Mouse (Mus musculus): Measurements from ENCODE around the gene Frmd4a. TPM values are rescaled to one million over a fixed set of nuclear protein-coding genes. Genes with fewer than 3 reads are reported as not detected.
"Not testable (repeated sequence)": the region's sequence is repeated elsewhere in the genome, so short reads cannot be mapped to it uniquely, and the experiment has no call there.

Frmd4a gene
- total RNA-seq, 4 experiments from 2014 or later = 2.1 to 3.0 (median 2.6) TPM

DNA sequence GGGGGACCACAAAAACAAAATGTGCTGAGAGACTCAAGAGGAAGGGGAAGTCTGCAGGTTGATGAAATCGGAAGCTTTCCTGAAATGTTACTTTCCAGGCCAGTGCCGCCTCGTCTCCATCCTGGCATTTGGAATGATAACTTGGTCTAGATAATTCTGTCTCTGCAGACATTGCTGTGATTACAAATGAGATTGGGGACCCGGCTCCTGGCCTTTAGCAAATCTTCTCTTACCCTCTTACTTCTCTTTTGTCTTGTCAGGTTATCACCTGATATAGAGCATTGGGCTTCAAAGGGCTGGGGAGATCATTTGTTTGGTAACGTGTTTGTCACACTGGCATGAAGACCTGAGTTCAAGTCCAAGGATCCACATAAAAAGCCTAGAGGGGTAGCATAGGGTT lies 317.4 kb downstream of the Frmd4a start:
- DNase-seq (ENCODE audit: low spot score in 2 of 2) = no peak

DNA sequence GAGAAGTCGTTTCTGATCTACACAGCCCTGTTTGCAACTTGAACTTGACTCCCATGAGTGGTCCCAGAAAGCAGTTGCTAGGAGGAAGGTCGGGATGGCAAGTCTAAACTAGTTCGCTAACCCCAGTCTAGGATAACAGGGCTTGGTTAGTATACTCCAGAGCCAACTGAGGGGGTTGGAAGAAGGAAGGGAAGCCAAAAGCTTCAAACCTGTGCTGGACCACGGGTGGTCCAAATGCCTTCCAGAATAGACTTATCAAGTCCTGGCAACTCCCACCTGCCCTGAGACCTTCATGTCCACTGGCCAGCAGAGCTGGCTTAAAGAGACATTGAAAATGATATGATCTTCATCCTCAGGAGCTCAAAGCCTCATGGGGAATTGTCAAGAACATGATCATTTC lies 318.4 kb downstream of the Frmd4a start:
- DNase-seq (ENCODE audit: low spot score in 2 of 2) = no peak

DNA sequence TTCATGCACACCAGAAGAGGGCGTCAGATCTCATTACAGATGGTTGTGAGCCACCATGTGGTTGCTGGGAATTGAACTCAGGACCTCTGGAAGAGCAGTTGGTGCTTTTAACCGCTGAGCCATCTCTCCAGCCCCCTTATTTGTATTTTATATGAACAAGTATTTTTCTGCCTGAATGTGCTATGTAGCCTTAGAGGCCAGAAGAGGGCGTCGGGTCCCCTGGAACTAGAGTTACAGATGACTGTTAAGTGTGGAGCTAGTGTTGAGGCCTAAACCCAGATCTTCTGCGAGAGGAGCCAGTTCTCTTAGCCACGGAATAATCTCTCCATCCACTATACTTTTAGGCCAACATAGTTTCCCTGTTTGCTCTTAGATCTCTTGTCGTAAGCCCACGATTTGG lies 320.8 kb downstream of the Frmd4a start:
- not testable (repeated sequence) for DNase-seq (ENCODE audit: low spot score in 2 of 2)

DNA sequence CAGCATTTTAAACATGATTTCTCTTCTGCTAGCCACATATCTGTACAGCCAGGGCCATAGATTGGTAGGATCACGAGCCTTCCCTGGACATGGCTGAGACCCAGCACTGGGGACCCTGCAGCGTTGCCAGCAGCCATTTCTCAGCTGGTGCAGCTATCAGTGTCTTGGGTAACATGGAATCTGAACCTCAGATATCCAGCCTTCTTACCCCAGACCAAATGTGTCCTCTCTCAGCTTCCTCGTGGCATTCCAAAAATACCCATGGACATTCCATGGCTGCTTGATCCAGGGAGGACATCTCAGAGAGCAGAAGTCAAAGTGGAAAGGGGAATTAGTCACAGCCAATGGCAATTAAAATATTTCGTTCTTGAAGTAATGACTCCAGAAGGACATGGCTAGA lies 321.6 kb downstream of the Frmd4a start:
- DNase-seq (ENCODE audit: low spot score in 2 of 2) = no peak

DNA sequence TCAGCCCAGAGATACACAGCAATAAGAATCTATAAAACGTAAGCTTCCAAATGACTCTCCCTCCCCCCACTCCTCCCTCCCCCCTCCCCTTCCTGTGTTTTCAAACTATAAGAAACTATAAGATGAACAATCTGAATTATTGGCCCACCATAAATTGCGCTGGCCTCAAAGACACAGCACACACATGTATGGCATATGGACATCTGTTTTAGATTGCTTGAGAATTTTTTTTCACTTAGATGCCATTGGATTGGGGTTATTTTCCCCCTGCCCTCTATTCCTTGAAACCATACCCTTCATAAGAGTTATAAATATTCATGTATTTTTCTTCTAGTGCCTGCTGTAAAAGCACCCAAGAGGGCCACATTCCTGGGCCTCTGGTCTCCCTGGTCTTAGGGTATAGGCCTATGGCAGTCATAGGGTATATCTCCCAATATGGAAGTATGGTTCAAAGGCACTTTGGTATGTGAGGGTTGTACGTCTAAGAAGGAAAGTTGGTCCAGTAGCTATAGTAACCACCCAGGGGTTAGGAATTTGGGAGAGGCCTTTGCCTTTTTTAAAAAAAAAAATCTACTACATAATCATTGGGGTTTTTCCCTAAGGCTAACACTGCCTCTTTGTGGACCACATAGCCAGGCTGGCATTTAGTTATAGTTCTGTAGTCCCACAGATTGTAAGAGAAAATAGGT lies 322.2 kb downstream of the Frmd4a start:
- no peak for DNase-seq (ENCODE audit: low spot score in 2 of 2)

DNA sequence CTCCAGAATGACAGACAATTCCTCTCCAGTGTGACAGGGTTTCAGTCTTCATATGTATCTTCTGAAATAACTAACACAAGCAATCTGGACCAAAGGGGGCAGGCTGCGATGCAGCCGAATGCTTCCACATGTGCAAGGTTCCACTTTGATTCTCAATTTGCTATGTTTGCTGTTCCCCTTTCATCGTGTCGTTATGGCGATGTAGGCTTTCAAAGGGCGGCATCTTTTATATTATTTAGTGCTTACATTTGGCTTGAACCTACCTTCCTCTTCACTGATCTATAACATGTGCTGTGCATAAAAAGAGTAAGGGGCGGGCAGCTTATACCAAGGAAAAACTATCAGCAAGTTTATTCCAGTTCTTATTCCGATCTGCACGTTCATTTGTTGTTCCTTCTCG lies 322.9 kb downstream of the Frmd4a start:
- DNase-seq (ENCODE audit: low spot score in 2 of 2) = no peak

DNA sequence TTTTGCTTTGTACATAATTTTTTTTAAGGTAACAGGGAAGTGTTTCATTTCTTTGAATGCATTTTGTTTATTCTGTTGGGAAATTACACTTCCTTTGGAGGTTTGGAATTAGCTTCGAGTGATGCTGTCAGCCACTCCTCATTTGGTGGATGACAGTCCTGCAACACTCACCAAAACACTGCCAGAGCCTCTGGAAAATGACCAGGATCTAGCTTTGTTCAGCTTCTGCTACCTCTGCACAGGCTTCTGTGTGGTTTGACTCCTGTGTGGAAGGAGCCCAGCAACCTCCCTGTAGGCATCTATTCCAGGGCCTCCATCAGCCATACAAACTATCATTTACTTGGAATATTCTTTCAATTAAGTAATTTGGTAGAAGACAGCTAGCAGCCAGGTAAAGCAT lies 323.6 kb downstream of the Frmd4a start:
- DNase-seq (ENCODE audit: low spot score in 2 of 2) = no peak

DNA sequence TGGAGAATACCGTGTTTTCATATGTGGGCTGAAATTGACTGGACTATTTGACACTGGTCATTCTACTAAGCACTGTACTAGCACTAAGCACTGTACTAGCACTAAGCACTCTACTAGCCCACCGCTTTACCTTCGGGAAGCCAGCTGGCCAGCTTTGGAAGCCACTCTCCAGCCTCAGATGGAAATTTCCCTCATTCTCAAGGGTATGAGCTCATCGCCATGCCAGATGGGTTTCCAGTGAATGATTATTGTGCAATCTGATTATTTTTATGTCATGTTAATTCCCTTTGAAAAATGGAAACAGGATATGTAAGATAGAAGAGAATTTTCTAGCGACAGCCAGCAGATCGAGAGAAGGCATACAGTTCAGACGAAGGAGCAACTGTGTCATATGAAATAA lies 324.5 kb downstream of the Frmd4a start:
- no peak for DNase-seq (ENCODE audit: low spot score in 2 of 2)

DNA sequence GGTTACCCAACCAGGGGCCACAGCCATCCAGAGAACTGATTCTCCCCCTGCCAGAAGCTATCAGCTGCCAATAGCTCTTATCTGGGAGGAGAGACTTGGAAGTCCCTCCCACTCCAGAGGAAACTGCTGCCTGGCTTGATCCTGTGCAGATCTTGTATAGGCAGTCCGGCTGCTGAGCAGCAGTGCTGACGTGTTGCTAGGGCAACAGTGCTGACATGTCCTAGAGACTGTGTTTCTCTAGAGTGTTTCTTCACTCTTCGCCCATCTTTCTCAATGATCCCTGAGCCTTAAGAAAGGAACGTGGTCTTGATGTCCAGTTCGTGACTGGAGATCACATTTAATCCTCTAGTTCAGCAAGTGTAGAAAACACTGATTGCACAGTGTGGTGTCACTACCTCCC lies 326.9 kb downstream of the Frmd4a start:
- DNase-seq (ENCODE audit: low spot score in 2 of 2) = no peak

DNA sequence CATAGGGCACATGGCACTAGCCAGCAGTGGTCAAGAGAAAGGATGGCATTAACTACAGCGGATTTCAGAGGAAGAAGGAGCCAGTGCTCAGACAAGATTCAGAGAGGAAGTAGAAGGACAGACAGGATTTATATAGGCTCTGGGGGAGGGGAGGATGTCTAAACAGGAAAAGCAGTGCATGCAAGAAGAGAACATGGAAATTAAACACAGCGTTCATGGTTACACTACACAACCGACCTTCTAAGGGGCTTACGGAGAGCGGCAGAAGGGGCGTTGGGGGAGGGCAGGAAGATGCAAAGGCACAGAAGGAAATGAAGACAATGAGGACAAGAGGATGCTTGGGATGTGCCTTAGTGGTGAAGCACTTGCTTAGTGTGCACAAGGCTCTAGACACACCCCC lies 328.7 kb downstream of the Frmd4a start:
- no peak for DNase-seq (ENCODE audit: low spot score in 2 of 2)

DNA sequence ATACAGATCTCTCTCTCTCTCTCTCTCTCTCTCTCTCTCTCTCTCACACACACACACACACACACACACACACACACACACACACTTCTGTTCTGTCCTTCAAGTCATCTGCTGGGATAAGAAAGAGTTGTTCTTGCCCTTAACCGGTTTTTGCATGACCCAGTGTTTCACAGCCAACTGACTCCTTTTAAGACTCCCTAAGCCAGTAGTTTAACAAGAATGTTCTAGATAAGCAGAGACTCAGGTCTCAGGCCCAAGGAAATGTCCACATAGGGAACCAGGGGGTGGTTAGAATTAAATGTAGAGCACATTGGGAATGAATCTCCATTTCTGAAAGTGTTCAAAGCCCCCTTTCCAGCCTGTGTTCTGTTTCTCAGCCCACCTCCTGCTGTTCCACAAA lies 329.4 kb downstream of the Frmd4a start:
- no peak for DNase-seq (ENCODE audit: low spot score in 2 of 2)

DNA sequence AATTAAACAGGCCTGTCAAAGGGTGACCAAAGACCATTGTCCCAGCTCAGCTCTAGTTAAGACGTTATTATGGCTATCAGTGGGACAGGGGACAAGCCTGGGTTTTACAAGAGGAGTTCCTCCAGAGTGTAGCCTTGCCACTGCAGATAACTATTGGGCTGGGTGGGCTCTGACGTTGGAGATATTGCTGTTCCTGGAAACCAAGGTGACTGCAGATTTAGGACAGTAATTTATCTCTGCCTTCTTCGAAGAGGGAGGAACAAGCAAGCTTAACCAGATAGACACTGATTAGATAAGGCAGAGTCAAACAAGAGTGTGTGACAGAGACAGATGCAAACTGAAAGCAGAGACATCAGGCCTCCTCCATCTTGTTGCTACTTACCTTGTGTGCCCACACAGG lies 330.3 kb downstream of the Frmd4a start:
- no peak for DNase-seq (ENCODE audit: low spot score in 2 of 2)

DNA sequence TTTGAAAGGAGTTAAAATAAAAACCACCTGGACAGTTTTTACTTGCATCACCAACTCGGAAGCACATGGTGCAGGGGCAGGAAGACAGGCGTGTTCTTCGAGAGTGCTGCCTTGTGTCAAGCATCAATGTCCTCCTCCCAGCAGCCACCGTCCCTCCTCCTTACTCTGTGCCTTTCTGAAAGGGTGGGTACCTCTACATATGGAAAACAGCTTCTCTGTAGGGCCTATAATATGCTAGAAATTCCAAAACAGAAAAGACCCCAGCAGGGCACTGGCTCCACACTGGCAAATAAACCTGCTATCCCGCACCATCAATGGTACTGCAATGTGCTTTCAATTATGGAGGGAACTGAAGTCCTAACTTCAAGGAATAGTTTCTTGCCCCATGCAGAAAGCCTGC lies 331.0 kb downstream of the Frmd4a start:
- DNase-seq (ENCODE audit: low spot score in 2 of 2) = no peak

DNA sequence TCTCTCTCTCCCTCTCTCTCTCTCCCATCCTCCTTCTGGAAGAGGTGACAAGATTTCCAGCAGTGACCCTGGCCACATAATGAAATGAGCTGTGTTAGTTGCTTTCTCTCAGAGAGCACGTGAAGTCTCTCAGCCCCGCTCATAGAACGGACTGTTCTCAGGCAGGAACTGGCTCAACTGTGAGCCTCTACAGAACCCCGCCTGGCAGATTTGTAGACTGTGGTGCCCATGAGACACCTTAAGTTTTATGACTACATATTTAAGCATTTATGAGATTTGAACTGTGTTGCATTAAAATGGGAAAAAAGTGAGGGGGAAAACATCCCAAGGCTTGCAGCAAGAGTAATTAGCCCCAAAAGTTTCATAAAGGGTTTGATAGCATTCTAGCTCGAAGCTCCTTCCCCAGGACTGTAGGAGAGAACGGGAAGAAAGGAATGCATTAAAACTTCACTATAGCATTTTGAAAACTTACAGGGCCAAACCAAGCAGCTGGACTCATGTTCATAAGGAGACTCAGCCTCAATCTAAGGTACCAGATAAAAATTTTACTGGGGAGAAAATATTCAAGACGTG lies 339.4 kb downstream of the Frmd4a start:
- no peak for DNase-seq (ENCODE audit: low spot score in 2 of 2)

DNA sequence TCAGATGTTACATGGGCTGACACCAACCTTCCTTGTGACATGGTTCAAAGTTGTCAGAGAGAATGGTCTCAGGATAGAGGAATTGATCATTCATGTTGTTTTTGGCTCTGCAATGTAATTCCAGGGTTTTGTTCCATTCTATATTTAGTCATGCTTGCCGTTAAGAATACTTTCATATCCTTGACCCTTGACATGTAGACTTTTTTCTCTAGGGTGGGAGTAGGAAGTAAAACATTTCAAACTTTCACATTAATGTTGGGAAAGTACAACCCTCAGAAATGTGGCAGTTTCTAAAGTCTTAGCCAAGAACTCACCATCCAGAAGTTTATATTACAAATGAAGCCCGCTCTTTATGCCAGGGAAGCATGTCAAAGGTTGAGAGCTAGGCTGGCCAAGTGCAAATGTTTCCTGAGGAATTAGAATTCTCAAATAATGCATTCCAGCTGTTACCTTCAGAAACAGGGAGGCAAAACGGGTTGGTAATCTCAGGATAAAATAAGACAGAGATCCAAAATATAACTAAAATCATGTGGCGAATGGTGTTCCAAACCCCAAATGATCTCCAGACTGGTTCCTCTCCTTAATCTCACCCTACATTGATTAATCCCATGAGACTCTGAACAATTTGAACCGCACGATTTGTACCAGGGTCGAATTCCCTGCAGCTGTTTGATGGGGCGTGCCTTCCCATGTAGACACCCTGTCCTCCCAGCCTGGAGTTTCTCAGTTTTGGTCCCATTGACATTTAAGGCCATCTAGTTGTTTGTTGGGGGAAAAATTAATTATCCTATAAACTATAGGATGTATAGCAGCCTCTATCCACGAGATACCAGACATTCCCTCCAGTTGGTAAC lies 344.7 kb downstream of the Frmd4a start:
- DNase-seq (ENCODE audit: low spot score in 2 of 2) = no peak

DNA sequence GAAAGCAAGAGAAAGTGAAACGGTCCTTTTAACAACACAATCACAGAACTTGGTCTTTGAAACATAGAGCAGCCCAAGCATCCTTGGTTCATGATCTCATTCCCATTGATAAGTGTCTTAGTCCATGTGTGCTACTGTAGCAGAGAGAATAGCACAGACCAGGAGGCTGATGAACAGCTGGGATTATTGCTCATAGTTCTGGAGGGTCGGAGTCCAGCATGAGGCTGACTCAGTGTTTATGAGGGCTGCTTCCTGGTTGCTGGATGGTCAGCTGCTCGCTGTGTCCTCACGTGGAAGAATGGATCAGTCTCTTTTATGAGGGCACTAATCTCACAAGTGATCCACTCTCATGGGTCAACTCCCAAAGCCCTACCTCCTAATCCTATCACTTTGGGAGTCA lies 347.4 kb downstream of the Frmd4a start:
- no peak for DNase-seq (ENCODE audit: low spot score in 2 of 2)

DNA sequence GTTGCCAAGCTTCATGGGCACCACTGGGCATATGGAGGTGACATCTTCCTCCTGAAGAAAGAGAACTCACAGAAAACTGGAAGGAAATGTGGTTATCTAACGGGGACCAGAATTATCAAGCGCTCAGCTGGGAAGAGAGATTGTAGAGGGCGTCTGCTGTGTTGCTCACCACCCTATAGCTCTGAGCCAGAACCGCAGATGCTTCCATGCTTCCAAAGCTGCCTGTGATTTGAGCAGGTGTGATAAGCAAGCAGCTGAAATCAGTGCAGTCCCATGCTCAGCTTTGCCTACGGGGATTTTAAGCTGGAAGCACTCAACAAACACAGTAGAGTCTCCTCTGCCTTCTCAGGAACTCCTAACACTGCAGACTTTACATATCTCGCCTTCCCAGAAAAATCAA lies 351.0 kb downstream of the Frmd4a start:
- DNase-seq (ENCODE audit: low spot score in 2 of 2) = no peak

DNA sequence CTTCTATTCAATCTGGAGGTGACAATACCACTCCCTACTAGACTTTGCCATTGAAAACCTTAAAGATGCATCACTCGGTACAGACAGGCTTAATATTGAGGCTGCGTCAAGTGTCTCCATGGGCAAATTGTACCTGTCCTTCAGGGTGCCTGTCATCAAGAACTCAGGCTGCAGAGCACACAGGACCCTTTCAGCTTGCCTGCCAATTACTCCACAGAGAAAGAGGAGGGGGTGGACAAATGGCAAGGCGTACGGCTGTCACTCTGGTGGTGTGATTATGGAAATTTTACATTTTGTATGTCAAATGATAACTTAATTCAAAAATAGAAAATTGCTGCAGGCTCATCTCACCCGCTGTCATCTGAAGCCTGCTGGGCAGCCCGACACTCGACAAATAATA lies 353.0 kb downstream of the Frmd4a start:
- DNase-seq (ENCODE audit: low spot score in 2 of 2) = no peak

DNA sequence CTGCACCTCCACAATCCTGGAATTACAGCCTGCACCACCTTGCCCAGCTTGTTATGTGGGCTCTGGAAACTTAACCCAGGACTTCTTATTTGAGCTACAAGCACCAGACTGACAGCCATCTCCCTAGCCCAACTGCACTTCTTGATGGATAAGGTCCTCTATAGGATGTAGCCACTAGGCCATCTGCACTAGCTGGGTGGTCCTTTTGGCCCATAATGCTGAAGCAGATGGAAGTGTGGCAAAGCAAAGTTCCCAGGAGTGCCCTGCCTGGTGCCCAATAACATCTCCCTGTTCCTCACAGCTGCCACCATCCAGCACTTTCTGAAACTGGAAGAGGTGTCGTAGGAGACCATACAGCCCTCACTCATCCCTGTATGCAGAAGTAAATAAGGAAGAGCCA lies 353.8 kb downstream of the Frmd4a start:
- DNase-seq (ENCODE audit: low spot score in 2 of 2) = no peak

DNA sequence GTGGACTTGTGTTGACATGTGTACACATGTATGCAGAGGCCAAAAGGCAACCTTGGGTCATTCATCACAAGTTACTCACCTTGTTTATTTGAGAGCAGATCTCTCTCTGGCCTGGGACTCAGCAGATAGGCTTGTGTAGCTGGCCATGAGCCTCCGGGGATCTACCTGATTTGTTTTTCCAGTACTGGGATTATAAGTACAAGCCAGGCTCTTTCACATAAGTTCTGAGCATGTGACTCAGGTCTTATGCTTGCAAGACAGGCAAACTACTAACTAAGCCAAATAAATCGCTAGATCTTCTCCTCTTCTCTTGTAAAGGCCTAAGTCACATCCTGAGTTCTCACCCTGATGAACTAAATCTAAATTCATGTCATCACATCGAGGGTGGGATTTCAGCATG lies 361.3 kb downstream of the Frmd4a start:
- no peak for DNase-seq (ENCODE audit: low spot score in 2 of 2)

DNA sequence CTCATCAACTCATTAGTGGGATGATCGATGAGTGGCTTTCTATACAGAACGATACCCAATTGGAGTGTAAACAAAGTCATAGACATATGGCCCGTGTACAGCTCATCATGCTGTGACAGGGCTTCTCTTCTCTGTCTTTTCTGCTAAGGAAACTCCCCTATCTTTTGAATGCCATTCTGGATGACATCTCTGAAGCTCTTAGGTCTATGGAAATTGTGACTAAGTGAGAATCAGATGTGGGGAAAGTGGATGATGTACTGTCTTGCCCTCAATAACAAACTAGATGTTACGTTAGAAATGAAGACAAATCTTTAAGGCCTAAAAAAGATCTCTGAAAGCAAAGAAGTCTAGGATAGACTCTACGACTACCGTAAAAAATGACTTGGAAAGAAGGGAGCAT lies 362.9 kb downstream of the Frmd4a start:
- no peak for DNase-seq (ENCODE audit: low spot score in 2 of 2)

DNA sequence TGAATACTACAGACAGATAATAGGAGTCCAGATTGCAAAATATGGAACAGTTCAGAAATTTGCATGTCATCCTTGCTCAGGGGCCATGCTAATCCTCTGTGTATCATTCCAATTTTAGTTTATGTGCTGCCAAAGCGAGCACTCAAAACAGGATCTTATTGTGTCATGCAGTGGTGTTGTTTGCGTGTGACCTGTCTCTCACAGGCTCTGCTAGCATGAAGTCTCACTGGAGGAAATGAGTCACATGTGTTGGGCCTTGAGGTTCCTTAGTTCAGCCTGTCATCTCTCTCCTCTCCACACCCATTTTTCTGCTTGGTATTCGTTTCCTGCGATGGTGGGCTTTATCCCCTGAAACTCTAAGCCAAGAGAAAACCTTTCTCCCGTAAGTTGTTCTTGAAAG lies 363.4 kb downstream of the Frmd4a start:
- no peak for DNase-seq (ENCODE audit: low spot score in 2 of 2)

DNA sequence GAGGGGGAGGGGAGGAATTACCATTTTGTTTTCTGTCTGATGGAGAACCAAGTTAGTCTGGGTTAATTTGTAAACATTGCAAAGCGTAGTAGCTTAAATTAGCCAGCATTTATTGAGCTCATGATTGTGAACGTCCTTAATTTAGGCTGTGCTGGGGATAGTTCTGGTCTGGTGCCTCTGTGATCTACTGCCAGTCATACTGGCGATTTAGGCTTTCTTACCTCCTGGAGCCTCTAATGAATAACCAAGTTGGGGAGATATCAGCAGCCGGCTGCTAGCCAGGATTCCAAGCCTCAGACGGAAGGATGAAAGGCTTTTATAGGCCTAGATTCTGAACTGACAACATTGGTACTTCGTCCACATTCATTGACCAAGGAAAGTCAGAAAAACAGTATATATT lies 369.0 kb downstream of the Frmd4a start:
- DNase-seq (ENCODE audit: low spot score in 2 of 2) = no peak

Measured in gastrocnemius, adult 8-10 months (tissue).